Mouse (Mus musculus) brown adipose tissue, adult 24 weeks (tissue): ENCODE data around the gene Ifrd1. TPM values are rescaled to one million over a fixed set of nuclear protein-coding genes. Genes with fewer than 3 reads are reported as not detected.
"Not testable (repeated sequence)": the region's sequence is repeated elsewhere in the genome, so short reads cannot be mapped to it uniquely, and the experiment has no call there.

Experiments used
- H3K27ac ChIP-seq: fragments of 200-500 bp; replicated peaks from 2 replicates; pipeline ENCODE4 v1.5.1; 2012; ENCODE audit warnings: low read depth, mild to moderate bottlenecking, low read length
- H3K4me1 ChIP-seq: fragments of 200-500 bp; 2 replicates; pipeline ENCODE4 v1.6.1; 2012; ENCODE audit warnings: low read length, mixed read lengths; ENCODE audit not compliant: control insufficient read depth, insufficient read depth, insufficient read length
- H3K4me3 ChIP-seq: fragments of 200-500 bp; 2 replicates; pipeline ENCODE4 v1.5.1; 2012; ENCODE audit warnings: low read depth, mild to moderate bottlenecking, low read length, moderate library complexity; ENCODE audit not compliant: insufficient read depth
- polyA plus RNA-seq: library from polyadenylated mRNA; stranded (reverse); fragments of >200 nt; gene quantifications from 2 replicates; pipeline ENCODE4 v1.2.4, GENCODE M21; 2012; ENCODE audit not compliant: missing spikeins, insufficient read depth, insufficient read length

The Ifrd1 gene
- polyA plus RNA-seq, 1 experiment = 101 TPM

GRCm38 (mm10) chr12:40198019-40198418 is 50.3 kb downstream of the Ifrd1 start:
- no peaks in the 10 kb centered on the region for H3K4me1 ChIP-seq
- no peak overlapping the region for H3K27ac ChIP-seq
- no peak overlapping the region for H3K4me3 ChIP-seq

DNA sequence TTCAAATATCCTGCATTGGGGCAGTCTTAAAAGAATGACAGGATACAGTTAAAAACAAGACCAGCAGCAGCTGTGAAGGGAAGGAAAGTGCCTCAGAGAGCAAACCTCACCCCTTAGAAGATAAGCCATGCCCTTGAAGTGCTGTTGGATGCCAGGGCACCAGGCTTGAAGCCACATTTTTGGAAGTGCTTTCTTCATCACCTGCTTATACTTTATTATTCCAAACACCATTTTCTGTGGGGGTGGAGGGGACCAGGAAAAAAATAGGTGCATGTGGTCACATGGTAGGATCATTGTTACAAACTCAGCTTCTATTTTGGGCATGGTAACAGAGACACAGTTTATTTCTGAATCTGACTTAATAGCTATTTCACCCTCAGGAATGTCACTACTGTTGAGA is 50.8 kb downstream of the Ifrd1 start:
- Histone ChIP-seq H3K4me3 (no peak overlapping the region), H3K4me1 (no peaks in the 10 kb centered on the region), H3K27ac (no peak overlapping the region)

DNA sequence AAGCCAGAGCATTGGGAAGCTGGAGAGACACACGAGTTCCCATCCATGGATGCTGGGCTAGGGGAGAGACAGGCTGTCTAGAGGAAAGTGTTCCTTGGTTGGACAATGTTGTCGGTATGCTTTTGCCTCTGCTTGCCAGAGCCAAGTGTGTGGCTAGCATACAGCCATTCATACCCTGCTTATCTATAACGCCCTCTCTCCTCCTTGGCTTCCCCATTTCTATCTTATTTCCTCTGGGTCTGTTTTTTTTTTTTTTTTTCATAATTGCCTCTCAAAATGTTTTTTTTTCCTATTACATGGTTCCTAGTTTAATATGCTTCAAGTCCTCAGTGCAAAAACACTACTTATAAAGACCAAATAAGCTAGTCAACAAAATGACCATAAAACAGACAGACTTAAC is 62.8 kb downstream of the Ifrd1 start:
- Histone ChIP-seq H3K27ac (no peak overlapping the region), H3K4me1 (no peaks in the 10 kb centered on the region), H3K4me3 (no peak overlapping the region)

- Histone ChIP-seq H3K4me1 (no peaks in the 10 kb centered on the region), H3K27ac (no peak overlapping the region), H3K4me3 (no peak overlapping the region)
Measured at GRCm38 (mm10) chr12:40177089-40177488, 71.2 kb downstream of the Ifrd1 start.

DNA sequence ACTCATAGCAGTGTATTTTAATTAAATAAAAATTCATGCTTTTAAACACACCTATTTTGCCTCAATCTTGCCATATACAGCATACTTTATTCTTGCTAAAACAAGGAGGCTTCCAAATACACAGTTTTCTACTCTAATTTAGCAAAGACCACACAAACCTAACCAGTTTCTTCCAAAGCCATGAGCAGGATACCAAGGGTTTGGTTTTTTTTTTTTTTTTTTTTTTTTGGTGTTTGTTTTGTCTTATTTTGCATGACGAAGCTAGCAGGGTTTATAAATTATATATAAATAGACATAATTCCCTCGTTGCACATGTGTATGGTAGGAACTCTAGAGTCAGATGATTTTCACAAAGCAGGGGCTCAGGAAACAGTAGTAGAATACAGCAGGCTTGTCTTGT is 72.1 kb downstream of the Ifrd1 start:
- Histone ChIP-seq H3K27ac (no peak overlapping the region), H3K4me1 (no peaks in the 10 kb centered on the region)

DNA sequence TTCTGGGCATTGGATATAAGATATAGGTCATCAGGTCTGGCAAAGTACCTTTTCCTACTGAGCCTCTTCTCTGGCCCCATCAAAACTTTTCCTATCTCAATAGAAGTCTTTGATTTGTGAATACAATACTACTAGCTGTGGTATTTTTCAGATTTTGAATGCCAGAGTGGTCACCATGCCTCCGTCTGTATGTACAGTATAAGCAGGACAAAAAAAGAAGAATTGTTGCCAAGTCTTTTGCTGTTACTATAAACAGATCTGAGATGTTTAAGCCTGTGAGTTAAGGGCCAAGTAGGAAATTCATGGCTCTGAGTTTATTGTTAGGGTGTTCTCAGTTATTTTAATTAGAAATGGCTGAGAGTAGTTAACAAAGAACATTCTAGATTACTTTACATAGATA is 73.1 kb downstream of the Ifrd1 start:
- H3K4me3 ChIP-seq, H3K27ac ChIP-seq, H3K4me1 ChIP-seq: not testable (repeated sequence)

More for the DNA sequence above, 72.1 kb downstream of the Ifrd1 start:
- H3K4me3 ChIP-seq = no peak overlapping the region

GRCm38 (mm10) chr12:40171637-40172036 is 76.7 kb downstream of the Ifrd1 start:
- Histone ChIP-seq H3K27ac (no peak overlapping the region), H3K4me1 (no peaks in the 10 kb centered on the region), H3K4me3 (no peak overlapping the region)

DNA sequence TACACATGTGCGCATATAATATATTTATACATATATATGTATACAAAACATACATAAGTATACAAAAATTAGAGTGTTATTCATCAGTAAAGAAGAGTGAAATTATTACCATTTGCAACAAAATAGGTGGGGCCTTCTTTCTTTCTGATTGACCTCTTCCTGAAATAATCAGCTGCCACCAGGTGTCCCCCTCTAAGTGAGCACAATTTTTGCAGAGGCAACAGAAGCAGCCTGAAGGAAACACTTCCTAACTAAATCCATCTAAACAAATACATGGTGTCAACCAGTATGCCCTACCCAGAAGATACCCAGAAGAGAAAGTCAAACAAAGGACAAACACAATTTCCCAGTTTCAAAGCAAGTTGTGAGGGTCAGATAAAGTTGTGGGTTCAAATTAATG is 78.6 kb downstream of the Ifrd1 start:
- Histone ChIP-seq H3K4me1 (no peaks in the 10 kb centered on the region), H3K4me3 (no peak overlapping the region), H3K27ac (no peak overlapping the region)

GRCm38 (mm10) chr12:40164621-40165020 is 83.7 kb downstream of the Ifrd1 start:
- H3K4me1 ChIP-seq = no peaks in the 10 kb centered on the region
- H3K4me3 ChIP-seq = no peak overlapping the region
- no peak overlapping the region for H3K27ac ChIP-seq

DNA sequence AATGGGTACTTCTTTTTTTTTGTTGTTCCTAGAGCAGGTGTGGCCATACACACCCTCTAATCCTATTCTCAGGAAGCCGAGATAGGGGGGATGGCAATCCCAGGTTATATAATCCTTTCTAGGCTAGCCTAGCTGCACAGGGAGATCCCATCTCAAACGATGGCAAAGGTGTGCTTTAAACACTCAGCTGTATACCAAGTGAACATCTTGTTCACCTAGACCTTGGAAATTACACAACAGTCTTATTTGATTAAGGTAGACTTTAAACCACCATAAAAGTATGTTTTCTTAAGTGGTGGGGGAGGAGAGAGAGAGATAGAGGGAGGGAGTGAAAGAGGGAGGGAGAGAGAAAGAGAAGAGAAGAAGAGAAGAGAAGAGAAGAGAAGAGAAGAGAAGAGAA is 87.5 kb downstream of the Ifrd1 start:
- no peak overlapping the region for H3K4me3 ChIP-seq
- no peaks in the 10 kb centered on the region for H3K4me1 ChIP-seq
- H3K27ac ChIP-seq = no peak overlapping the region

GRCm38 (mm10) chr12:40154188-40154587 is 94.1 kb downstream of the Ifrd1 start:
- Histone ChIP-seq H3K4me1 (no peaks in the 10 kb centered on the region), H3K27ac (no peak overlapping the region), H3K4me3 (no peak overlapping the region)

DNA sequence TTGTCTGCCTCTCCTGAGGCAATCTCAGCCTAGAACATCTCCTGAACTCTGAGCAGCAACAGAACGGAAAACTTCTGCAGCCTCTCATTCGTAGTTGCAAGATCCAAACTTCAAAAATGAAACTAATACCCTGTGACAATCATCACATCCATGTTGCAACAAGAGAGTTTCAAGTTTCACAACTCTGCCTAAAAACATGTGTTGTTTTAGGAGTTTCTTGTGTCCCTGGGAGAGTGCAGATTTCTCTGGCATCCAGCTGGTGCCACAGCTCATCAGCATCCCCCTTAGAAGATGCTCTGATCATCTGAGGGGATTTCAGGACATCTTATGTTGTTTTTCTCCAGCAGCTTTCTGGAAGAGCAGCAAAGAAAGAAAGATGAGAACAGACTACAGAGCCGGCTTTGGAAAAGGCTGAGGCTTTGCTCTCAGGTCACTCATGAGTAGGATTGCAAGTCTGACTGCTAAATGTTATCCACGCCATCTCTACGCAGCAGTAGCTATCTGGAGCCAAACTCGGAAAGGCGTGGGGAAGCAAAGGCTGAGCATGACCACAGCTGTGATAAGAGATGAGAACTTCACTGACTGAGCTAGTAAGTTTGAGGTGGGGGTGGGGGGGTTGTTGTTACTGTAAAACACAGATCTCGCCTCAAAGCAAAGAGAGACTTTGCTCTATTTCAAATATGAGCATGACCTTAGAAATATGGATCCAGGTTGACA is 95.8 kb downstream of the Ifrd1 start:
- H3K4me1 ChIP-seq = no peaks in the 10 kb centered on the region
- H3K27ac ChIP-seq = no peak overlapping the region
- no peak overlapping the region for H3K4me3 ChIP-seq

Other genes starting within 250 kb of the Ifrd1 start
- 184 and 204 TPM in 2 replicates for gene Arl4a, start 210.5 kb downstream of the Ifrd1 start, polyA plus RNA-seq
- 0.48 TPM in 1 of 2 replicates, not detected in the other for gene Scin, start 114.3 kb downstream of the Ifrd1 start, polyA plus RNA-seq
- 1.0 TPM in 1 of 2 replicates, not detected in the other for gene Lsmem1, start 49.0 kb downstream of the Ifrd1 start, polyA plus RNA-seq
- 6.1 and 9.6 TPM in 2 replicates for gene Zfp277, start 197.4 kb upstream of the Ifrd1 start, polyA plus RNA-seq
- 2.6 and 3.3 TPM in 2 replicates for gene Dock4, start 197.4 kb upstream of the Ifrd1 start, polyA plus RNA-seq